Mouse (Mus musculus) CH12.LX (cell line): ENCODE results near the gene Zbtb49.

Source experiments
- CTCF ChIP-seq, 2 experiments: IDR thresholded peaks in 1 of 2; conservative IDR thresholded peaks in 1 of 2; 2 replicates each; pipeline ENCODE4 v1.5.1; 2011 to 2012; ENCODE audit warnings: low read depth in 2 of 2, low read length in 2 of 2, improper control_type of control experiment in 1 of 2, inconsistent platforms in 1 of 2, mild to moderate bottlenecking in 1 of 2, moderate library complexity in 1 of 2
- EP300 ChIP-seq: IDR thresholded peaks from 2 replicates; pipeline ENCODE4 v1.6.1; 2011; ENCODE audit warnings: low read length, improper control_type of control experiment
- POLR2A ChIP-seq: IDR thresholded peaks from 2 replicates; pipeline ENCODE4 v1.6.1; 2011; ENCODE audit warnings: low read depth, mild to moderate bottlenecking, improper control_type of control experiment, low read length
- ZC3H11A ChIP-seq: IDR thresholded peaks from 2 replicates; pipeline ENCODE4 v1.6.1; 2012; ENCODE audit warnings: low read depth, mild to moderate bottlenecking, inconsistent platforms, low read length, improper control_type of control experiment

DNA sequence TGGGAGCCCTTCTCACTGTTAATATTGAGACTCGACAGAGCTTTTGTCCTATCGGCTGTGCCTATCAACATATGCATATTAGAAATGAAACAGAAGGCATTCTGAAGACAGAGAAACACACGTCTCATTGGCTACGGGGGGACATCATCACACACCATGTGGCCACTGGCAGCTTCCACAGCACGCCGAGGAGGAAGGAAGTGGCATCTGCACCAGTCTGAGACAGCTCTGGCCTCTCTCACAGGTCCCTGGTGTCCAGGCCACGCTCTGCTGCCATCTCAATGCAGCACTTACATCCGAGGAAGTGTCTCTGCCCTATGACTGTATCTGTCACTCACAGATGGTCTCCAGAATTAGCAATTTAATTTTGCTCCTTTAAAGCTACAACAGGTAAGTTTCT is 8.6 kb downstream of the Zbtb49 start:
- TF ChIP-seq CTCF (conservative IDR thresholded peaks at IDR 0.05 in 1 of 2, IDR thresholded peaks at IDR 0.05 in 1 of 2; ENCODE audit: low read depth in 2 of 2, low read length in 2 of 2) (no peak), EP300 (no peak), POLR2A (no peak), ZC3H11A (no peak)
